Mouse (Mus musculus): ENCODE data around the gene Socs2.

DNA sequence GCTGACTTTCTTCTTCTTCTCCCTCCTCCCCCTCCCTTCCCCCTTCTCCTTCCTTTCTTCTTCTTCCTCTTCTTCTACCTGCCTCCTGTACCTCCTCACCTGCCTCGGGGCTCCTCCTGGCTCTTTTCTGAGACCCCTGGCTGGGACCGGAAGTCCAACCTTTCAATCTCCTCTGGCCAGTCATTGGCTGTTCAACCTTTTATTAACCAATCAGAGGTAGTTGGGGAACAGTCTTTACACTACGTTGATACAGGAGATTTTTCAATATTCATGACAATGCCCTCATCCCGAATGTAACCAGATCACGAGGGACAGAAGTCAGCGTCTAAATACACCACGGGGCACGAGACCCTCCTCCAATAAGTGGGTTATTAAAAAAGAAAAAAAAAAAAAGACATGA, 32.5 kb downstream of the Socs2 start:
- TF ChIP-seq EP300 (IDR thresholded peaks at IDR 0.05; ENCODE audit: insufficient read depth, low read depth, low read length), result no peak
- TF ChIP-seq POLR2A (IDR thresholded peaks at IDR 0.05; ENCODE audit: insufficient read depth, low read length), result no peak

Data from ES-Bruce4 (cell line).